Mouse (Mus musculus): ENCODE results near the gene Nosip. TPM values are rescaled to one million over a fixed set of nuclear protein-coding genes. Genes with fewer than 3 reads are reported as not detected.

The Nosip gene
- polyA plus RNA-seq, 1 experiment, result 160 TPM

- TF ChIP-seq GATA1 (IDR thresholded peaks at IDR 0.05; ENCODE audit: low read length), result no peak
These were observed 34.5 kb upstream of the Nosip start for GRCm38 (mm10) chr7:45027761-45028160.

GRCm38 (mm10) chr7:45028351-45028750 lies 33.9 kb upstream of the Nosip start:
- no peak for TF ChIP-seq GATA1 (IDR thresholded peaks at IDR 0.05; ENCODE audit: low read length)

- no peak for TF ChIP-seq GATA1 (IDR thresholded peaks at IDR 0.05; ENCODE audit: low read length)
These were observed 32.2 kb upstream of the Nosip start for GRCm38 (mm10) chr7:45029995-45030394.

- TF ChIP-seq GATA1 (IDR thresholded peaks at IDR 0.05; ENCODE audit: low read length), result no peak
These were observed 31.4 kb upstream of the Nosip start for GRCm38 (mm10) chr7:45030857-45031256.

GRCm38 (mm10) chr7:45033722-45034359 lies 28.4 kb upstream of the Nosip start:
- TF ChIP-seq GATA1 (IDR thresholded peaks at IDR 0.05; ENCODE audit: low read length), result no peak

- TF ChIP-seq GATA1 (IDR thresholded peaks at IDR 0.05; ENCODE audit: low read length), result no peak
These were observed 26.6 kb upstream of the Nosip start for GRCm38 (mm10) chr7:45035631-45036030.

GRCm38 (mm10) chr7:45036702-45037101 lies 25.5 kb upstream of the Nosip start:
- TF ChIP-seq GATA1 (IDR thresholded peaks at IDR 0.05; ENCODE audit: low read length), result no peak

- TF ChIP-seq GATA1 (IDR thresholded peaks at IDR 0.05; ENCODE audit: low read length), result no peak
These were observed 24.4 kb upstream of the Nosip start for GRCm38 (mm10) chr7:45037720-45038361.

GRCm38 (mm10) chr7:45038411-45038810 lies 23.8 kb upstream of the Nosip start:
- TF ChIP-seq GATA1 (IDR thresholded peaks at IDR 0.05; ENCODE audit: low read length), result no peak

GRCm38 (mm10) chr7:45040851-45041250 lies 21.4 kb upstream of the Nosip start:
- no peak for TF ChIP-seq GATA1 (IDR thresholded peaks at IDR 0.05; ENCODE audit: low read length)

- no peak for TF ChIP-seq GATA1 (IDR thresholded peaks at IDR 0.05; ENCODE audit: low read length)
These were observed 18.9 kb upstream of the Nosip start for GRCm38 (mm10) chr7:45043307-45043706.

- TF ChIP-seq GATA1 (IDR thresholded peaks at IDR 0.05; ENCODE audit: low read length), result no peak
These were observed 16.5 kb upstream of the Nosip start for GRCm38 (mm10) chr7:45045741-45046140.

GRCm38 (mm10) chr7:45046853-45047350 lies 15.3 kb upstream of the Nosip start:
- no peak for TF ChIP-seq GATA1 (IDR thresholded peaks at IDR 0.05; ENCODE audit: low read length)

- no peak for TF ChIP-seq GATA1 (IDR thresholded peaks at IDR 0.05; ENCODE audit: low read length)
These were observed 14.7 kb upstream of the Nosip start for GRCm38 (mm10) chr7:45047491-45047890.

GRCm38 (mm10) chr7:45048001-45048890 lies 14.0 kb upstream of the Nosip start:
- TF ChIP-seq GATA1 (IDR thresholded peaks at IDR 0.05; ENCODE audit: low read length), result no peak

Data from G1E-ER4 (cell line).